Mouse (Mus musculus) heart, adult 2 months (tissue): Measurements from ENCODE around the gene Gsg1. TPM values are rescaled to one million over a fixed set of nuclear protein-coding genes. Genes with fewer than 3 reads are reported as not detected.
A peak's percentile ranks its signal among the peaks of the same experiment; 100 is the strongest.

Experiments
- DNase-seq, 2 experiments: peaks; one replicate each; pipeline ENCODE4 v3.0.0; 2021
- H3K27ac ChIP-seq: fragments of 200-600 bp; 2 replicates; pipeline ENCODE4 v1.8.1; 2022
- H3K27me3 ChIP-seq: fragments of 200-500 bp; 2 replicates; pipeline ENCODE4 v1.6.1; 2012; ENCODE audit warnings: mild to moderate bottlenecking, low read length, inconsistent platforms, mixed read lengths; ENCODE audit not compliant: control insufficient read depth, insufficient read depth
- H3K36me3 ChIP-seq: fragments of 200-500 bp; 2 replicates; pipeline ENCODE4 v1.6.1; 2012; ENCODE audit warnings: low read length, inconsistent platforms; ENCODE audit not compliant: control insufficient read depth, insufficient read depth
- H3K4me1 ChIP-seq: fragments of 200-500 bp; 2 replicates; pipeline ENCODE4 v1.6.1; 2011; ENCODE audit warnings: low read length; ENCODE audit not compliant: control insufficient read depth, insufficient read depth
- H3K4me3 ChIP-seq: fragments of 200-600 bp; 2 replicates; pipeline ENCODE4 v1.8.1; 2022
- H3K79me2 ChIP-seq: fragments of 200-500 bp; replicated peaks from 2 replicates; pipeline ENCODE4 v1.6.1; 2012; ENCODE audit warnings: mild to moderate bottlenecking, inconsistent platforms, low read length, moderate library complexity, mixed read lengths; ENCODE audit not compliant: control insufficient read depth, insufficient read depth
- H3K9ac ChIP-seq: fragments of 200-500 bp; 2 replicates; pipeline ENCODE4 v1.6.1; 2012; ENCODE audit warnings: low read depth, mild to moderate bottlenecking, control low read depth, inconsistent platforms, low read length, mixed read lengths
- CTCF ChIP-seq: fragments of 200-600 bp; IDR thresholded peaks from 2 replicates; pipeline ENCODE4 v1.8.1; 2022; ENCODE audit warnings: antibody characterized with exemption, mild to moderate bottlenecking, moderate library complexity
- EP300 ChIP-seq: fragments of 200-500 bp; IDR thresholded peaks from 2 replicates; pipeline ENCODE4 v1.6.1; 2011; ENCODE audit warnings: low read depth, low read length, control low read depth; ENCODE audit not compliant: insufficient read depth
- POLR2A ChIP-seq: fragments of 200-500 bp; IDR thresholded peaks from 2 replicates; pipeline ENCODE4 v1.6.1; 2011; ENCODE audit warnings: mild to moderate bottlenecking, low read depth, low read length, control low read depth; ENCODE audit not compliant: insufficient read depth
- WGBS: fragments of 180-500 bp; shearing (Covaris S2); methylation state at CpG from one replicate; pipeline ENCODE4 v1.1.7; 2018; 5-methylcytosine and 5-hydroxymethylcytosine counted together
- intact Hi-C: fragments of 180-260 bp; cut with DNase I; formaldehyde crosslinking; loops from one replicate; pipeline ENCODE4 v1.15.1; 2025
- polyA plus RNA-seq: library from polyadenylated mRNA; depleted of rRNA; stranded (reverse); fragments of >200 nt; gene quantifications from 2 replicates; pipeline ENCODE4 v1.2.3, GENCODE M21; 2012
- total RNA-seq, 2 experiments: library from RNA; stranded (reverse); gene quantifications; 2 replicates each; pipeline ENCODE4 v1.2.3; 2021

Gsg1 gene
- total and polyA plus RNA-seq, 3 experiments: 0.34 to 3.0 (median 0.68) TPM

DNA sequence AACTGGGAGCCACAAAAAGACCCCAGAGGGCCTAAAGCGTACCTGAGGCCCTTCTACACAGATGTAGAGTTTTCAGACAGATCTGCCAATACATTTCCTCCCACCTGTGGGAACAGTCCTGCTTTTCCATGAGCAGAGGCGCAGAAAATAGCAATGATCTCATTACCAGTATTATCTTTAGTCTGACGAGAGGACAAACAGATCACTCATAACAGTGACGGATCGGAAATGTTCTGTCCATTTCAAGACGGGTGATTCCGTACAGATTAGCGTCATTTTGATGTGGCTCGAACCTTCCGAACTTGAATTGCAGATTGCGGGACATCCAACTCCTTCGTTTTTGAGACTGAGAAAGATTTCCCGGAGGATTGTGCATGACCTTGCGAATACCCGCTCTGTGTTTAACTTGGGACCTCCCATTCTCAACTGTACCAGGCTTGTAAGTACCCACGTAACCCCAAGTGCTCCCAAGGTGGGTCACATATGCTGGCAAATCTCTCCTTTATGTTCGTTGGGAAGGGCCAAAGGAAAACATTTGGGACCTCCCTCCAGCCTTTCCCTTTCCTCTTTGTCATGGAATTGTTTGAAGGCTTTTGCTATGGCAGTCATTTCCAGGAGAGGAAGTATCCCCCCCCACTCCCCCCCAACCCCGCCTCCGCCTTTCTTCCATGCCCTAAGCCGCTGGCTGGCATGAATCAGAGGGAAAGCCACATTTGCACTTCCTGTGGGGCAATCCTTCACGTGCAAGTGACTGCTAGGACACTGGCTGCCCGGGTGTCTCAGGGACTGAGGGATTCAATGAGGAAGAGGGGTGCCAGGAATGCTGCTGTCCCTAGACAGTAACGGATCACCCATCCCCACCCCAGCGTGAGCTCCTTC, 2.1 kb downstream of the Gsg1 start:
- H3K36me3 ChIP-seq: no peaks in the 10 kb centered on the region
- H3K79me2 ChIP-seq: no peaks in the 10 kb centered on the region
- DNase-seq: peak in 1 of 2 experiments; percentile 11
- H3K9ac ChIP-seq: no peak overlapping the region
- H3K27me3 ChIP-seq: no peaks in the 10 kb centered on the region
- intact Hi-C loops: loop anchor here (2.0 kb wide), 1 partner anchor 71 kb away; no protein-coding TSS in a partner anchor
- H3K4me1 ChIP-seq: peaks cover 15% of the 10 kb centered on the region
- peak overlapping the region; percentile 58 for H3K27ac ChIP-seq
- H3K4me3 ChIP-seq: peak overlapping the region; percentile 5; the same call in 1 of the 2 replicates
- 29% methylated on average over 24 of the region's 24 CpGs for WGBS
- no peak for TF ChIP-seq EP300
- no peak for TF ChIP-seq CTCF
- TF ChIP-seq POLR2A: no peak

DNA sequence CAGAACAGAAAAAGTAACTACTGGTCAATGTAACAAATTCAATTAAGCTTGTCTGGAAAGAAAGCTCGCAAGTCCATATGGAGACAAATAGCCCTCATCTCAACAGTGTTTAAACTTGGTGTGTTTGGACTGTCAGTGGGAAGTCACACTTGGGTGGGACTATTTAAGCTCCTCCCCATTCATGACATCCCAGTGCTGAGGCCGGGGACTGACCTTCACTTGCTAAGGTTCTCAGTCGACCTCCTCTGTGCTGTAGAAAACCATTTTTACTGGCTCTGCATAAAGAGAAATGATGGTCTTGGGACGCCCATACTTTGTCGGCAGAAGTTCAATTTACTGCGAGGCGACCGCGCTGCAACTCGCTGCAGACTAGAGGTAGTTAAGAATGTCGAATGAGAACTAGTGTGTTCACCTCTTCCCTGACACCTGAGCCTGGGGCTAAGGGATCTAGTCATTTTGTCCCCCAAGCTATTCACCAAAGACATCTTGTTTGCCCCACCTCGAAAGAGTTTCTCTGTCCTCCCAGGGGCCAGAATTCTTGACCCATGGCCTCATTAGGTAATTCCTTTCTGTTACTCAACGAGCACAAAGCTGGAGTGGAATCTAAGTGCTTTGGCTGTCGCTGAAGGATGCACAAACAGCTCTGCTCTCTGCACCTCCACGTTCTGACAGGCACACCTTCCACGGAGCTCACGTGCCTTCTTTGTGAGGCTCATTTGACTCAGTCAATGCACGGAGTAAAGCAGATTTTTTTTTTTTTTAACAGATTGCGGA, 3.0 kb downstream of the Gsg1 start:
- DNase-seq: peak in 1 of 2 experiments; percentile 9
- H3K27me3 ChIP-seq: no peaks in the 10 kb centered on the region
- WGBS: 64% methylated on average over 19 of the region's 19 CpGs
- TF ChIP-seq CTCF: no peak
- no peak for TF ChIP-seq POLR2A
- no peak for TF ChIP-seq EP300
- no peaks in the 10 kb centered on the region for H3K36me3 ChIP-seq
- H3K79me2 ChIP-seq: no peaks in the 10 kb centered on the region
- H3K4me1 ChIP-seq: peaks cover 15% of the 10 kb centered on the region
- no peak overlapping the region for H3K9ac ChIP-seq
- peak overlapping the region; percentile 58 for H3K27ac ChIP-seq
- intact Hi-C loops: loop anchor here (1.0 kb wide), 2 partner anchors 114 to 126 kb away; no protein-coding TSS in a partner anchor
- H3K4me3 ChIP-seq: no peak overlapping the region

DNA sequence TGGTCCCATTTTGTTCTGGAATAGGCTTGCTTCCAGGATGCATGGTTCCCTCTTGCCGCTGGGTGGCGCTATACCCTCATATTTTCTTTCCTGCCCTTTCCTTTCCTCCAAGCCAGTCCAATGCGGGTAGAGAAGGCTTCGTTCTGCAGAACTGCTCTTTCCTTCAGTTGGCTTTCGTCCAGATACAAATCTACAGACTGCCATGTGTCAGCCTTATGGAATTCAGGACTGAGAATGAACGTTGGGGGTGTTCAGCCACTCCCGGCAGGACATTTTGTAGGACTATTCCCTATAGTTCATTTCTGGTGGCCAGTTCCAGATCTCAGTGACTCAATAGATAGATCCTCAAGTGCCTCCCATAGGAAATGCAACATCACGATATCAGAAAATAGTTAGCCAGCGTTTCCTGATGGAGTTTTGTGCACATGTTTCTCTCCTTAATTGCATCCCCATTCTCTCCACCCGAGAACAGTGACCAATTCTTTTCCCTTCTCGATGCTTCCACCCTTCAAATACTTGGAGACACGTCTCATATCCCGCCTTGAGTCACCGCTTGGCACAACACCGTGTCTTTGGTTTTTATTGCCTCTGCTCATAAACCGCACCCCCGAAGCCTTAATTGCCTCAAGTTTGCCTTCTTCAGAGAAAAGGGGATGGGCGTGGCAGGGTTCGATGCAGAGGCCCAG, 4.2 kb downstream of the Gsg1 start:
- DNase-seq: peak; percentile 77 to 81
- peak overlapping the region; percentile 3; the same call in 1 of the 2 replicates for H3K4me3 ChIP-seq
- WGBS: 21% methylated on average over 19 of the region's 19 CpGs
- no peaks in the 10 kb centered on the region for H3K79me2 ChIP-seq
- H3K27me3 ChIP-seq: no peaks in the 10 kb centered on the region
- peak; percentile 94 for TF ChIP-seq EP300
- no peak for TF ChIP-seq POLR2A
- peak; percentile 95 for TF ChIP-seq CTCF
- H3K9ac ChIP-seq: peak overlapping the region; percentile 21; the same call in 1 of the 2 replicates
- peaks cover 15% of the 10 kb centered on the region for H3K4me1 ChIP-seq
- intact Hi-C loops: loop anchor here (1.0 to 5.0 kb wide), 4 partner anchors 115 to 163 kb away; no protein-coding TSS in a partner anchor
- H3K27ac ChIP-seq: peak overlapping the region; percentile 61
- H3K36me3 ChIP-seq: no peaks in the 10 kb centered on the region

DNA sequence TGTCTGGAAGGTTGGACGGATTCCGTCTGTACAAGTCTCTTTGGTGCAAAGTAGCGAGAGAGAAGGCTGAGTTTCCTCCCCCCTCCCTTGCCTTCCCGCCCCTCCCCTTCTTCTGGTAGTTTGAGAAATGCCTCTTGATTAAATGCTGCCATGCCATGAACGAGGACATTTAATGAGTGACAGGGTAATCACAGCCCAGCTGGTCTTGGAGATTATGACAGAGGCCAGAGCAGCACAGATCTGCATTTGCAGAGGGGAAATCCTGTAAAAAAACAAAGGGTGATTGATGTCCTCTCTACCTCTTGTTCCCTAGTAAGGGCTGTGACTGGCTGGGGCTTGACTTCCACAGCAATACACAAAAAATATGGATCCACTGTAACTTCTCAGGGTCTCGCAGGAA, 6.3 kb downstream of the Gsg1 start:
- no peaks in the 10 kb centered on the region for H3K79me2 ChIP-seq
- peaks cover 13% of the 10 kb centered on the region for H3K4me1 ChIP-seq
- no peak overlapping the region for H3K4me3 ChIP-seq
- H3K27me3 ChIP-seq: no peaks in the 10 kb centered on the region
- H3K9ac ChIP-seq: no peak overlapping the region
- no peak for DNase-seq
- no peak overlapping the region for H3K27ac ChIP-seq
- H3K36me3 ChIP-seq: no peaks in the 10 kb centered on the region
- intact Hi-C loops: loop anchor here (5.0 kb wide), 1 partner anchor 161 kb away; no protein-coding TSS in a partner anchor
- TF ChIP-seq POLR2A (no peak), CTCF (no peak), EP300 (no peak)
- WGBS: 52% methylated on average over 6 of the region's 6 CpGs

DNA sequence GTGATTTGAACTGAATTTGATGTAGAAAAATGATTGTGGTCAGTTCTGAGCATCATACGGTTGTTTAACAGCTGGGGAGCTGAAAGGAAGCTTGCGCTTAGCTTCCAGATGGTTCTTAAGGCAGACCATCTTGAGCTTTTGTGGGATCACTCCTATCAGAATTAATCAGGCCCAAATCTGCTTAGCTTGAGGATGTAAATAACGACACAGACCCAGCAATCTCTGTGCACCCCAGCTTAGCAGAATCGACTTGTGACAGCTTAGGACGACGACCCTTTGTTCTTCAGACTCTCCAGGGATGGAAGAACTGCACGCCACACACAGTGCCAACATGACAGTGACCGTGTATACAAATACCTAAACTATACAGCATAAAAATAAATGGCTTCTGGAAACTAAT, 8.6 kb downstream of the Gsg1 start:
- Histone ChIP-seq H3K4me3 (no peak overlapping the region), H3K27me3 (no peaks in the 10 kb centered on the region), H3K36me3 (no peaks in the 10 kb centered on the region), H3K9ac (no peak overlapping the region), H3K27ac (no peak overlapping the region), H3K4me1 (peaks cover 5% of the 10 kb centered on the region), H3K79me2 (no peaks in the 10 kb centered on the region)
- DNase-seq: no peak
- WGBS: 81% methylated on average over 8 of the region's 8 CpGs
- TF ChIP-seq CTCF: no peak
- no peak for TF ChIP-seq POLR2A
- TF ChIP-seq EP300: no peak
- intact Hi-C loops: loop anchor here (5.0 kb wide), 1 partner anchor 158 kb away; no protein-coding TSS in a partner anchor
